Mouse (Mus musculus): ENCODE data around the gene Papolb.

DNA sequence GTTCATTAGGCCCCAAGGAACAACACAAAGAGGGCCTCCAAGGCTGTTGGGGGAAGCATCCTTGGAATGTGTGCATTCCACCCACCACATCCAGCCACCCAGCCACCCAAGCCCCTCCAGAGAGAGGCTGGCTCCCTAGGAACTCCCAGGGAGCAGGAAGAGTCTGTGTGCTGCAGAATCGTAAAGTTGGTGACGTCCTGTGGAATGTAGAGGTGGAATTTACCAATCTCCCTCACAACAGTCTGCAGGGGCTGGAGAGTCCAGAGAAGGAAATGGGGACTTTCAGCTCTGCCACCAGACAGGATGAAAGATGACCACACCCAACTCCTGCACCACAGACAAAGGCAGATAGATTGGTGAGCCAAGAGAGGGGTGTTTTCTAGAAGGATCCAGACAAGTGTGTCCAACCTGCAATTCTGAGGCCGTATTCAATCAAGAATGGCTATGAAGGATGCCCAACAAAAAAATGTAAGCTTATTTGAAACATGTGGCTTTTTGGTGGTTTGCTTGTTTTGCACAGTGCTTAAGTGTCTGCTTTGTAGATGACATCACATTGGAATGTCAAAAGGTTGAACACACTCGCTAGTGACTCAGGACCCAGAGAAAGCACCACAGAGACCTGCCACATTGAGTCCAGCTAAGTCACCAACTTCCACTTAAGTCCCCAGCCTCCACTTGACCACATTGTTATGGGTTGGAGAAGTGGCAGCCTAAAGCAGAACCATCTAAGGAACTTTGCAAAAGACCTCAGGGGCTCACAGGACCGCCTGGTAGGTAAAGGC is 15.3 kb upstream of the Papolb start:
- no peak for TF ChIP-seq CTCF (IDR thresholded peaks at IDR 0.05; ENCODE audit: extremely low read depth, insufficient read depth, insufficient read length, insufficient replicate concordance)
- no peak for TF ChIP-seq POLR2A (IDR thresholded peaks at IDR 0.05; ENCODE audit: low read depth, low read length)

Measured in spleen, adult 2 months (tissue).